Mouse (Mus musculus) granulocyte monocyte progenitor cell, adult 5-6 weeks (primary cell): Measurements from ENCODE around the gene H2-Q7. TPM values are rescaled to one million over a fixed set of nuclear protein-coding genes. Genes with fewer than 3 reads are reported as not detected.
"Not testable (repeated sequence)": the region's sequence is repeated elsewhere in the genome, so short reads cannot be mapped to it uniquely, and the experiment has no call there.

Experiments
- ATAC-seq: replicated peaks from 2 replicates; pipeline ENCODE4 v1.8.0; 2016; ENCODE audit warnings: mild to moderate bottlenecking, moderate TSS enrichment, inconsistent platforms; ENCODE audit not compliant: poor library complexity, severe bottlenecking
- total RNA-seq, 2 experiments: library from RNA; stranded (forward) in 1 of 2; stranded (reverse) in 1 of 2; fragments of 200-712, 200-1000 nt in 1 of 2; fragments of >200 nt in 1 of 2; fragmentation: Nextera tagmentation in 1 of 2; gene quantifications; 2 replicates each; pipeline ENCODE4 v1.2.3; 2014 to 2017

The H2-Q7 gene
- total RNA-seq, 2 experiments from 2014 or later, result 31.9 to 32.8 TPM

- 0 out of 2 replicates have a peak, but pooled peaks have one; percentile 20 for ATAC-seq
Measured at GRCm38 (mm10) chr17:35434836-35435235, 4.1 kb upstream of the H2-Q7 start.

DNA sequence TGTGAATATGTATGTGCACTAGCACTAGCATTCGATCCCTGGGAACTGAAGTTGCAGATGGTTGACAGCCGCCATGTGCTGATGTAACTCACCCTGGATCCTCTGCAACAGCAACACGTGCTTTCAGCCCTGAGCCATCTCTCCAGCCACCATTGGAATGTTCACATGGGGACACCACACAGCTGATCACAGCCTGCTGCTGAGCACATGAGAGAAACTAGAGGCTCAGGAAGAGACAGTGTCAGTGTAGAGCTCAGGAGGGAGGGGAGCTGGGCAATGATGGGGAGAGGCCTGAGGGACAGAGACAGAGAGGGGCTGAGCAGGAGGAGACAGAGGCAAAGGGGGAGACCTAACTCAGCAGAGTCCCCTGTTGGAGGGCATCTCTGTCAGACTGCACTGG lies 3.4 kb upstream of the H2-Q7 start:
- not testable (repeated sequence) for ATAC-seq

DNA sequence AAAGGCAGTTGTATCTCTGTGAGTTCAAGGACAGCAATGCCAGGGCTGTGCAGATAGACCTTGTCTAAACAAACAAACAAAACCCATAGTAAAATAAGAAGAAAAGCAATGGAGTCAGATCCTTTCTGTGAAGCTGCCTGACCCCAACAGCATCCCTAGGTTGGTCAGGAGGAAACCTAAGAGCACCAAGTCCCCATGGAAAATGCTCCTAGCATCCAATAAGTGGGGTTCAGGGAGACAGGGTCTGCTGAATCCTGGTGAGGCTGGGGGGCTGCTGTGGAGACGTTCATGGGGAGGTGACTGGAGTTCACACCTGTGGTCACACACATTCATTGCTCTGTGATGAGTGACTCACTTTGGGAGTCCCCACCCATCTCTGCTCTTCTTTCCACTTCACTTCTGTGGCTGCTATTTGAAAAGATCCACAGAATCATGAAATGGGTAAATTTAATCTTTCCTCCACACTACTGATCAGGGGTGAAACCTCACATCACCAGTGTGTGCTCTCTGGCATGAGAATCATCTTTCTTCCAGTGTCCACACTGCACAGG lies 1.5 kb upstream of the H2-Q7 start:
- not testable (repeated sequence) for ATAC-seq

GRCm38 (mm10) chr17:35438395-35438794 lies 560 bp upstream of the H2-Q7 start:
- ATAC-seq, result not testable (repeated sequence)

DNA sequence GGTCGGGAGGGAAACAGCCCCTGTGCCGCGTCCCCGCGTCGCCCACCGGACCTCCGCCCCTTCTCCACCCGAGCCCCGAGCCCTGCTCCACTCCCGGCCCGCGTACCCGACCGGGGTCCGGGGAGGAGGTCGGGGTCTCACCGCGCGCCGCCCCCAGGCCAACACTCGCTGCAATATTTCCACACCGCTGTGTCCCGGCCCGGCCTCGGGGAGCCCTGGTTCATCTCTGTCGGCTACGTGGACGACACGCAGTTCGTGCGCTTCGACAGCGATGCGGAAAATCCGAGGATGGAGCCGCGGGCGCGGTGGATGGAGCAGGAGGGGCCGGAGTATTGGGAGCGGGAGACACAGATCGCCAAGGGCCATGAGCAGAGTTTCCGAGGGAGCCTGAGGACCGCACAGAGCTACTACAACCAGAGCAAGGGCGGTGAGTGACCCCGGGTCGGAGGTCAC lies 366 bp downstream of the H2-Q7 start:
- ATAC-seq, result not testable (repeated sequence)

DNA sequence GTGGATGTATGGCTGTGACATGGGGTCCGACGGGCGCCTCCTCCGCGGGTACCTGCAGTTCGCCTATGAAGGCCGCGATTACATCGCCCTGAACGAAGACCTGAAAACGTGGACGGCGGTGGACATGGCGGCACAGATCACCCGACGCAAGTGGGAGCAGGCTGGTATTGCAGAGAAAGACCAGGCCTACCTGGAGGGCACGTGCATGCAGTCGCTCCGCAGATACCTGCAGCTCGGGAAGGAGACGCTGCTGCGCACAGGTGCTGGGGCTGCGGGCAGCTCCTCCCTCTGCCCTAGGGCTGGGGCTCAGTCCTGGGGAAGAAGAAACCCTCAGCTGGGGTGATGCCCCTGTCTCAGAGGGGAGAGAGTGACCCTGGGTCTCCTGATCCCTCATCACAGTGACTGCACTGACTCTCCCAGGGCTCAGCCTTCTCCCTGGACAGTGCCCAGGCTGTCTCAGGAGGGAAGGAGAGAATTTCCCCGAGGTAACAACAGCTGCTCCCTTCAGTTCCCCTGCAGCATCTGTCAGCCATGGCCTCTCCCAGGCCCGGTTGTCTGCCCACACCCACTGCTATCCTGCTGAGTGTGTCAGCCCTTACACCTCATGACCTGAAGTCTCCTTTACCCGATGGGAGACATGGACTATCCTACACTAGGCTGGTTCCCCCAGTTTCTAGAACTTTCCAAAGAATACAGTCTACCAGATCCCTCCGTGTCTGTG lies 1.1 kb downstream of the H2-Q7 start:
- not testable (repeated sequence) for ATAC-seq

DNA sequence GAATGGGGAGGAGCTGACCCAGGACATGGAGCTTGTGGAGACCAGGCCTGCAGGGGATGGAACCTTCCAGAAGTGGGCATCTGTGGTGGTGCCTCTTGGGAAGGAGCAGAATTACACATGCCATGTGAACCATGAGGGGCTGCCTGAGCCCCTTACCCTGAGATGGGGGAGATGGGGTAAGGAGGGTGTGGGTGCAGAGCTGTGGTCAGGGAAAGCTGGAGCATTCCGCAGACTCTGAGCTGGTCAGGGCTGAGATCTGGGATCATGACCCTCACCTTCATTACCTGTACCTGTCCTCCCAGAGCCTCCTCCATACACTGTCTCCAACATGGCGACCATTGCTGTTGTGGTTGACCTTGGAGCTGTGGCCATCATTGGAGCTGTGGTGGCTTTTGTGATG lies 3.4 kb downstream of the H2-Q7 start:
- ATAC-seq, result not testable (repeated sequence)

DNA sequence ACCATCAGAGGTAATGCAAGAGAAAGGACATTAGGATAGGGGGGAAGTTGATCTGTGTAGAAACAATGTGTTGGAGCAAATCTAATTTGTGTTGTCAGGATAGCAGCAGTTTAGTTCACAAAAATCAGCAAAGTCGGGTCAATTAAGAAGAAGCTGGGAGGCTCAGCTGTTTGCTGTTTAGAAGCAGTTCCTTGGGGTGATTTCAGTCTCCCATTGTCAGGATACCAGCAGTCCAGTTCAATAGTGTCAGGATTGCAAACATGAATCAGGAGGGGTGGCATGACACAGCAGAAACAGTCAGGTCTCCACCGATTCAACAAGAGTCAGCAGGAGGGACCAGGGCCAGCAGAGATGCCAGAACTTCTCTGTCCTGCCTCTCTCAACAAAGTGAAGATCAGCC lies 5.6 kb downstream of the H2-Q7 start:
- not testable (repeated sequence) for ATAC-seq

GRCm38 (mm10) chr17:35458247-35458646 lies 19.3 kb downstream of the H2-Q7 start:
- ATAC-seq, result not testable (repeated sequence)

DNA sequence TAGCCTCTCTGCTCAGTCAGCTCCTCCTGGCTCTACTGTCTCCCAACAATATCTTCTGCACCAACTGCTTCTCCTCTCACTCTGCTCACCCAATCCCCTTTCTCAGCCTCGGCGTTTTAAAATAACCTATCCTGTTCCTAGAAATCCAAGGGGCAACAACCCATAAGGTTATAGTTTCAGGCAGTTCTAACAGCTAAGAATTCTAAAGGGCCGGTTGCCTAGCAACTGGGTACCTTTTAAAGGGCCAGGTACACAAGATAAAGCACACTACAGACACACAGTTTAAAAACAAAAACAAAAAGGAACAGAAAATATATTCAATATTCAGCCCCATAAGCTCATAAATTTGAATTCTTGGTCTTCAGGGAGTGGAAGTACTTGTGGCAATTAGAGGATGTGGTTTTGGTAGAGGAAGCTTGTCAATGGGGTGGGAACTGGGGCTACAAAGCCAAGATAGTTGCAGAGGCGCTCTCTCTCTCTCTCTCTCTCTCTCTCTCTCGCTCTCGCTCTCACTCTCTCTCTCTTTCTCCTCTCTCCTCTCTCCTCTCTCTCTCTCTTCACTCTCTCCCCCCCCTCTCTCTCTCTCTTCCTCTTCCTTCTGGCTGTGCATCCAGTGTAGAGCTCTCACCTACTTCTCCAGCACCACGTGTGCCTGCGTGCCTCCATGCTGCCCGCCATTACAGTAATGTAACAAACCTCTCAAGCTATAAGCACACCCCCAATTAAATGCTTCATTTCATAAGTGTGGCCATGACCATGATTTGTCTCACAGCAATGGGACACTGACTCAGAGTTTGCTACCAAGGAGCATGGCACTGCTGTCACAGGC lies 21.8 kb downstream of the H2-Q7 start:
- peak; percentile 87 for ATAC-seq

- not testable (repeated sequence) for ATAC-seq
Measured at GRCm38 (mm10) chr17:35465651-35466050, 26.7 kb downstream of the H2-Q7 start.

DNA sequence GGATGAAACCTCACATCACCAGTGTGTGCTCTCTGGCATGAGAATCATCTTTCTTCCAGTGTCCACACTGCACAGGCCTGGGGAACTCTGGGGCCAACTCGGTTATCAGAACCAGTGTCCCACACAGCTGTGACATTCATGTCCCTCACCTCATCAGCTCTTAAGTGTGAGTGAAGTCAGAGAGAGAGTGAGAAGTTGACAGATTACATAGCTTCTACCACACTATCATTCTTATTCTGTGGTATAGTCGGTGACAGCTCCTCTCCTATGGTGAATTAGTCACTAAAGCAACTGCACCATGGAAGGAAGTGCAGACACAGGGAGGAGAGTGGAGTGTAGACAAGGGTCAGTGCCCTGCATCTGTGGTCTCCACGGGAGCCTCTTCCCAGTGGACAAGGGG lies 30.0 kb downstream of the H2-Q7 start:
- ATAC-seq, result not testable (repeated sequence)

DNA sequence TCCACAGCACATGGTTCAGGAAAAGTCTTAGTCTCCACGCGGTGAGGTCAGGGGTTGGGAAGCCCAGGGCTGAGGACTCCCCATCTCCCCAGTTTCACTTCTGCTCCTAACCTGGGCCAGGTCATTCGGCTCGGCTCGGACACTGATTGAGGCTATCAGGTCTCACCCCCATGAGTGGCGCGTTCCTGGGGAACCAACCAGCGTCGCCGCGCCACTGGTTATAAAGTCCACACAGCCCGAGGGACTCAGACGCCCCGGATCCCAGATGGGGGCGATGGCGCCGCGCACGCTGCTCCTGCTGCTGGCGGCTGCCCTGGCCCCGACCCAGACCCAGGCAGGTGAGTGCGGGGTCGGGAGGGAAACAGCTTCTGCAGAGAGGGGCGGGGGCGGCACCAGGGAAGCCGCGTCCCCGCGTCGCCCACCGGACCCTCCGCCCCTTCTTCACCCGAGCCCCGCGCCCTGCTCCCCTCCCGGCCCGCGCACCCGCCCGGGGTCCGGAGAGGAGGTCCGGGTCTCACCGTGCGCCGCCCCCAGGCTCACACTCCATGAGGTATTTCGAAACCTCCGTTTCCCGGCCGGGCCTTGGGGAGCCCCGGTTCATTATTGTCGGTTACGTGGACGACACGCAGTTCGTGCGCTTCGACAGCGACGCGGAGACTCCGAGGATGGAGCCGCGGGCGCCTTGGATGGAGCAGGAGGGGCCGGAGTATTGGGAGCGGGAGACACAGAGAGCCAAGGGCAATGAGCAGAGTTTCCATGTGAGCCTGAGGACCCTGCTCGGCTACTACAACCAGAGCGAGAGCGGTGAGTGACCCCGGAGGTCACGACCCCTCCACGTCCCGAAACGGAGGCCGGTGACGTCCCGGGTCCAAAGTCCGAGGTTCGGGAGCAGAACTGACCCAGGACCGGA lies 31.1 kb downstream of the H2-Q7 start, which contains the start of gene H2-Q10:
H2-Q10 (plus strand) TSS at position 248 of the 910 bp plus-strand sequence.
- peak; percentile 25 for ATAC-seq

DNA sequence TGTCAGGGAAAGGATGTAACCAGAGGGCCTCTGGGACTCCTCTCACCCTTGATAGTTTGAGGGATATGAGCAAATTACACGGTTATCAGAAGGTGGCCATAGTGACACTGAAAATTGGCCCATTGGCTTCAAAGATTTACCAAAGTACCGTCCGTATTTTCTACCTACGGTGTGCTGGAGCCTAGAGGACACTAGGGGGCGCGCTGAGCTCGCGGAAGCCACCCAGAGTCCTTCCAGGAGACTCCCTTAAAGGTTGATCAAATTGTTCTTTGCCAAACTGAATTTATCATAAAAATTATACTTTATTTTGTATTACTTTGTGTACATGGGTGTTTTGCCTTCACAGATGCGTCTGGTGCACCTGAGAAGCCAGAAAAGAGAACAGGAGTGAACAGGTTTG lies 45.1 kb downstream of the H2-Q7 start:
- ATAC-seq, result peak; percentile 58

GRCm38 (mm10) chr17:35485702-35486101 lies 46.7 kb downstream of the H2-Q7 start:
- ATAC-seq, result no peak

GRCm38 (mm10) chr17:35486726-35487125 lies 47.8 kb downstream of the H2-Q7 start:
- no peak for ATAC-seq

- ATAC-seq, result no peak
Measured at GRCm38 (mm10) chr17:35488041-35488440, 49.1 kb downstream of the H2-Q7 start.

- no peak for ATAC-seq
Measured at GRCm38 (mm10) chr17:35490320-35490719, 51.4 kb downstream of the H2-Q7 start.
